Mouse (Mus musculus) limb, embryonic 11.5 days (tissue): Measurements from ENCODE around the gene Rps25. TPM values are rescaled to one million over a fixed set of nuclear protein-coding genes. Genes with fewer than 3 reads are reported as not detected.
"Not testable (repeated sequence)": the region's sequence is repeated elsewhere in the genome, so short reads cannot be mapped to it uniquely, and the experiment has no call there.

Source experiments
- ATAC-seq: fragments of 200-750 bp; cut with Nextera tagmentation; 2 replicates; pipeline ENCODE4 v1.8.0; 2017; ENCODE audit warnings: low read depth; ENCODE audit not compliant: insufficient number of reproducible peaks, low FRiP score, low TSS enrichment
- DNase-seq: peaks from one replicate; pipeline ENCODE4 v3.0.0-alpha.2; 2015; ENCODE audit warnings: low spot score
- H3K27ac ChIP-seq: fragments of 300-500 bp; sonication (generic); replicated peaks from 2 replicates; pipeline ENCODE4 v1.5.1; 2014; ENCODE audit warnings: low read depth, mild to moderate bottlenecking, low read length
- H3K27me3 ChIP-seq: fragments of 300-500 bp; sonication (generic); 2 replicates; pipeline ENCODE4 v1.6.1; 2014; ENCODE audit warnings: mild to moderate bottlenecking, low read length, mixed read lengths; ENCODE audit not compliant: control insufficient read depth, insufficient read depth
- H3K36me3 ChIP-seq: fragments of 300-500 bp; sonication (generic); 2 replicates; pipeline ENCODE4 v1.6.1; 2014; ENCODE audit warnings: mild to moderate bottlenecking, low read length, moderate library complexity, mixed read lengths; ENCODE audit not compliant: control insufficient read depth, insufficient read depth
- H3K4me1 ChIP-seq: fragments of 300-500 bp; sonication (generic); 2 replicates; pipeline ENCODE4 v1.6.1; 2014; ENCODE audit warnings: low read length, mixed read lengths; ENCODE audit not compliant: control insufficient read depth, insufficient read depth
- H3K4me2 ChIP-seq: fragments of 300-500 bp; sonication (generic); 2 replicates; pipeline ENCODE4 v1.6.1; 2014; ENCODE audit warnings: low read depth, mild to moderate bottlenecking, moderate library complexity; ENCODE audit not compliant: severe bottlenecking
- H3K4me3 ChIP-seq: fragments of 300-500 bp; sonication (generic); 2 replicates; pipeline ENCODE4 v1.5.1; 2014; ENCODE audit warnings: low read depth, low read length
- H3K9ac ChIP-seq: fragments of 300-500 bp; sonication (generic); 2 replicates; pipeline ENCODE4 v1.6.1; 2014; ENCODE audit warnings: mild to moderate bottlenecking, low read length
- H3K9me3 ChIP-seq: fragments of 300-500 bp; sonication (generic); 2 replicates; pipeline ENCODE4 v1.6.1; 2016; ENCODE audit warnings: low read length; ENCODE audit not compliant: control insufficient read depth
- WGBS: fragments of 180-500 bp; shearing (Covaris S2); extraction: QIAGEN DNeasy Blood & Tissue Kit; methylation state at CpG from one replicate; pipeline ENCODE4 v1.1.7; 2014; 5-methylcytosine and 5-hydroxymethylcytosine counted together
- polyA plus RNA-seq: library from polyadenylated mRNA; unstranded; fragments of >200 nt; fragmentation: Nextera tagmentation; extraction: Ambion mirVana; gene quantifications from 2 replicates; pipeline ENCODE4 v1.2.1, GENCODE M21; 2014

The Rps25 gene
- polyA plus RNA-seq: 2,256 and 2,311 TPM in 2 replicates

DNA sequence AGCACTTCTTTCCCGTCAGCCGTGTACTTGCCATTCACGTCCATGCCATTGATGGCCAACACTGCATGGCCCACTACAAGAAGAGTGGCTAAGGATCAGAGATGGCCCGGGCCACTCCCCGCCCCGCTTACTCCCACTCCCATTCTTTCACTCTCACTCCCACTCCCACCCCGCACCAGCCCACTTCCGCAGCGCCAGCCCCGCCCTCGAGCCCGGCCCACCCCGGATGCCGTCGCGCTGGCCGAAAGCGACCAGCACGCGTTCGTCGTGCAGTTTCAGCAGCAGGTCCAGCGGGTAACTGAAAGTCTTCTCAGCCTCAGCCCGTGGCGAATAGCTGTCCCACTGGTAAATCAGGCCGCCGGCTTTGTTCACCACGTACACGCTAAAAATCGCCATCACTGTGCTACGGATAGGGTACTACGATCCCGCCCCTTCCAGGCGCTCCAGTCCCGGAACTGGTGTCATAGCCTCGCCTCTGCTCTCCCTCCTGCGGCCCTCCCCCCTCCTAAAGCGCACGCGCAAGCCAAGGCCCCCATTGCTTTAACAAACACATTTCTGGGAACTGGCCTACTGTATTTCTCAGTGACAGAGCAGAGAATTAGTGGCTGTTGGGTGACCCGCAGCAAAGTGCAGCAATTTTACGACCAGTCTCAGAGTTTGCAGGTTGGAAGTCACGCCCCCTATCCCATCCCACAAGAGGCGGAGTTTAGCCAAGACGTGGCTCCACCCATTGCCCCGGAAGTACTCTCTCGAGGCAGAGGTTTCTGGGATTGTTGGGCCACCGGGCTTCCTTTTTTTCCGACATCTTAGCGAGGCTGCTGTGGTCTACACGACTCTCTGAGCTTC lies at the start of gene Rps25, which contains the start of gene Trappc4:
Rps25 (plus strand) TSS at position 234 of the 846 bp plus-strand sequence.
Trappc4 (minus strand) TSS at position 695 of the 846 bp plus-strand sequence.
- DNase-seq (peak; percentile 97), ATAC-seq (peak; percentile 94)
- Histone ChIP-seq H3K4me1 (no peaks in the 10 kb centered on the region), H3K4me2 (peak within 1 kb of the TSS; percentile 72), H3K36me3 (peaks cover 30% of the 10 kb centered on the region), H3K27ac (peak within 1 kb of the TSS; percentile 90), H3K9ac (peak within 1 kb of the TSS; percentile 87), H3K9me3 (no peaks in the 10 kb centered on the region), H3K4me3 (peak within 1 kb of the TSS; percentile 84), H3K27me3 (no peaks in the 10 kb centered on the region)
- under 1% methylated on average over 51 of the region's 51 CpGs for WGBS

GRCm38 (mm10) chr9:44357207-44357606 lies 49.7 kb upstream of the Rps25 start:
- H3K27me3 ChIP-seq: no peaks in the 10 kb centered on the region
- DNase-seq (no peak), ATAC-seq (no peak)
- no peak overlapping the region for H3K9ac ChIP-seq
- H3K27ac ChIP-seq: no peak overlapping the region
- H3K9me3 ChIP-seq: no peaks in the 10 kb centered on the region
- no peak overlapping the region for H3K4me3 ChIP-seq
- 79% methylated on average over 4 of the region's 4 CpGs for WGBS
- peaks cover 39% of the 10 kb centered on the region for H3K36me3 ChIP-seq
- no peak overlapping the region for H3K4me2 ChIP-seq
- 0 out of 2 replicates have a peak, but pooled peaks cover 4% of the 10 kb centered on the region for H3K4me1 ChIP-seq

DNA sequence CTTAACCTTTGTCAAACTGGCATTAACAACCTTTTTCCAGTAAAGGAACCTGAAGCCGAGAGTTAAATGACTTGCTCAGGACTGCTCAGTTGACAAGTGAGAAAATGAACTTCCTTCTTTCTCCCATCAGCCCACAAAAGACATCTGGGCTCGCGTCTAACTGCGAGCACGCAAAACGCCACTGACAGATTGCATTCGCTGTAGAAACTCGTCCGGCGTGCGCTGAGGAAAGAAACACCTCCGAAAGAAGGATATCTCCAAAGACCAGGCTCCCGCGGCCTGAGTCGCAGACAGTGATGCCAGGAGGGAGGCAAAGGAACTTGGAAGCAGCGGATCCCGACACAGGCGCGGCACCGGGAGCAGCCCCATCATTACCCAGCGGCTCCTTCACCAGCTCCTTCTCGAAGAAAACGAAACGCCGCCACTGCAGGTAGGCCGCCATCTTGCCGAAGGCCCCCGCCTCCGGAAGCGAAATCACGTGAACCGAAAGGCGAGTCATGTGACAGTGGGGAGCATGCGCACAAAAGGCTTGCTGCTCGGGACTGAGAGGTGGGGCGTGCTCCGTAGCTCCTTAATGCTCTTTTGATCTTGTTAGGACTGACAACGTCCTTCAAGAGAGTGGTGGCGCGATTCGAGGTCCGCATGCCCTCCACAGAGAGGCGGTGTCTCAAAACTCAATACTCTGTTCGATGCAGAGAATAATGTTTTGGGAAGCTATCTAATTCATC lies 45.6 kb upstream of the Rps25 start, which contains the start of gene Vps11:
Vps11 (minus strand) TSS at position 481 of the 728 bp plus-strand sequence.
- peak within 1 kb of the TSS; percentile 69 for H3K4me3 ChIP-seq
- ATAC-seq (peak; percentile 84), DNase-seq (peak; percentile 99)
- peak within 1 kb of the TSS; percentile 60 for H3K9ac ChIP-seq
- under 1% methylated on average over 44 of the region's 44 CpGs for WGBS
- no peaks in the 10 kb centered on the region for H3K9me3 ChIP-seq
- H3K4me2 ChIP-seq: peak within 1 kb of the TSS; percentile 47
- H3K4me1 ChIP-seq: 0 out of 2 replicates have a peak, but pooled peaks cover 4% of the 10 kb centered on the region
- H3K27ac ChIP-seq: no peak within 1 kb of the TSS
- no peaks in the 10 kb centered on the region for H3K27me3 ChIP-seq
- peaks cover 7% of the 10 kb centered on the region for H3K36me3 ChIP-seq

GRCm38 (mm10) chr9:44361931-44362330 lies 45.0 kb upstream of the Rps25 start:
- H3K27ac ChIP-seq, H3K9me3 ChIP-seq, H3K36me3 ChIP-seq, H3K4me1 ChIP-seq, DNase-seq, H3K27me3 ChIP-seq: not testable (repeated sequence)
- H3K4me2 ChIP-seq: peak overlapping the region; percentile 47
- peak overlapping the region; percentile 60; the same call in 1 of the 2 replicates for H3K9ac ChIP-seq
- ATAC-seq: peak; percentile 39
- WGBS: 48% methylated on average over 4 of the region's 4 CpGs
- H3K4me3 ChIP-seq: peak overlapping the region; percentile 69

GRCm38 (mm10) chr9:44364480-44364879 lies 42.5 kb upstream of the Rps25 start:
- no peak for DNase-seq
- no peaks in the 10 kb centered on the region for H3K9me3 ChIP-seq
- no peaks in the 10 kb centered on the region for H3K36me3 ChIP-seq
- H3K4me3 ChIP-seq: no peak overlapping the region
- no peaks in the 10 kb centered on the region for H3K27me3 ChIP-seq
- 0 out of 2 replicates have a peak, but pooled peaks cover 4% of the 10 kb centered on the region for H3K4me1 ChIP-seq
- no peak overlapping the region for H3K4me2 ChIP-seq
- H3K27ac ChIP-seq: no peak overlapping the region
- no peak for ATAC-seq
- H3K9ac ChIP-seq: no peak overlapping the region
- WGBS: 66% methylated on average over 3 of the region's 3 CpGs

- H3K27ac ChIP-seq: no peak overlapping the region
- DNase-seq (no peak), ATAC-seq (no peak)
- no peaks in the 10 kb centered on the region for H3K9me3 ChIP-seq
- no peak overlapping the region for H3K4me2 ChIP-seq
- H3K4me3 ChIP-seq: no peak overlapping the region
- no peaks in the 10 kb centered on the region for H3K36me3 ChIP-seq
- H3K27me3 ChIP-seq: no peaks in the 10 kb centered on the region
- no peak overlapping the region for H3K9ac ChIP-seq
- no peaks in the 10 kb centered on the region for H3K4me1 ChIP-seq
These were observed 33.6 kb upstream of the Rps25 start for GRCm38 (mm10) chr9:44373386-44373785.

DNA sequence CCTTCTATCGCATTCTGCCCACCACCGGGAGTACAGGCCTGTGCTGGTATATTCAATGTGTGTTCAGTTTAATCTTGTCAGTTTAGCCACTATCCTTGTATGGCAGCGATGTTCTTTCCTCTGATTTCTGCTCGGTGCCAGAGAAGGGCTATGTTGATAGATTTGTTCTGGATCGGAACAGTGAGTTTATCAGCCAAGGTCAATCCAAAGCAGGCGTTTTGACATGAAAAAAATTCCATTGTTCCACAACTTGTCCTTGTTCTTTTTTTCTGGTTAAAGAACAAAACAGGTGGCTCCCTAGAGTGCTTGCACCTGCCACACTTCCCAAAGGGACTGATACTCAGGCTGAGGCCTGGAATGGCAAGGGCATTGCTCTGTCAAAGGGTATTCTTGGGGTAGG lies 30.8 kb upstream of the Rps25 start:
- Histone ChIP-seq H3K9ac (no peak overlapping the region), H3K9me3 (no peaks in the 10 kb centered on the region), H3K27ac (no peak overlapping the region), H3K4me2 (no peak overlapping the region), H3K27me3 (no peaks in the 10 kb centered on the region), H3K4me3 (no peak overlapping the region), H3K36me3 (no peaks in the 10 kb centered on the region), H3K4me1 (peaks cover 8% of the 10 kb centered on the region)
- ATAC-seq: no peak
- no peak for DNase-seq
- WGBS: 92% methylated on average over 6 of the region's 6 CpGs

DNA sequence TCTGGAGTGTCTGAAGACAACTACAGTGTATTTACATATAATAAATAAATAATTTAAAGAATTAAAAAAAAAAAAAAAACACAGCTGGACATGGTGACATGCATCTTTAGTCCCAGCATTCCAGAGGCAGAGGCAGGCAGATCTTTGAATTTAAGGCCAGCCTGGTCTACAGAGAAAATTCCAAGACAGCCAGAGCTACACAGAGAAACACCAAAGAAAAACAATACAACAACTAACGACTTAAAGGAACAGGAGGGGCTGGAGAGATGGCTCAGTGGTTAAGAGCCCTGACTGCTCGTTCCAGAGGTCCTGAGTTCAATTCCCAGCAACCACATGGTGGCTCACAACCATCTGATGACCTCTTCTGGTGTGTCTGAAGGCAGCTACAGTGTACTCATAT lies 29.6 kb upstream of the Rps25 start:
- WGBS: 87% methylated on average over 2 of the region's 2 CpGs
- H3K27me3 ChIP-seq: not testable (repeated sequence)

More for the DNA sequence above, 29.6 kb upstream of the Rps25 start:
- not testable (repeated sequence) for H3K36me3 ChIP-seq, ATAC-seq, H3K4me1 ChIP-seq, H3K9ac ChIP-seq, H3K27ac ChIP-seq, H3K9me3 ChIP-seq, H3K4me2 ChIP-seq, H3K4me3 ChIP-seq, DNase-seq
